Mouse (Mus musculus) urinary bladder, postnatal 0 days (tissue): ENCODE data around the gene Btla. TPM values are rescaled to one million over a fixed set of nuclear protein-coding genes. Genes with fewer than 3 reads are reported as not detected.

Experiments
- polyA plus RNA-seq: library from polyadenylated mRNA; unstranded; fragments of >200 nt; fragmentation: Nextera tagmentation; extraction: Ambion mirVana; gene quantifications from 2 replicates; pipeline ENCODE4 v1.2.1, GENCODE M21; 2015

Gene Btla
- not detected in 2 replicates for polyA plus RNA-seq

GRCm38 (mm10) chr16:45223648-45224388 lies at the start of gene Btla:
Btla (plus strand) TSS chr16:45224315.

Other genes starting within 250 kb of the Btla start
- 122 and 123 TPM in 2 replicates for gene Ccdc80, start 130.9 kb upstream of the Btla start, polyA plus RNA-seq
- gene Slc35a5, start 65.6 kb upstream of the Btla start, polyA plus RNA-seq: 12.6 TPM in 2 replicates
- gene Atg3, start 65.5 kb upstream of the Btla start, polyA plus RNA-seq: 33.1 and 34.9 TPM in 2 replicates
- gene Cd200, start 184.7 kb downstream of the Btla start, polyA plus RNA-seq: 99.3 and 120 TPM in 2 replicates